Mouse (Mus musculus) hindbrain, embryonic 16.5 days (tissue): ENCODE measurements around the gene Tbc1d17. TPM values are rescaled to one million over a fixed set of nuclear protein-coding genes. Genes with fewer than 3 reads are reported as not detected.
A peak's percentile ranks its signal among the peaks of the same experiment; 100 is the strongest.

ENCODE experiments used
- ATAC-seq: fragments of 200-750 bp; cut with Nextera tagmentation; 2 replicates; pipeline ENCODE4 v1.8.0; 2017; ENCODE audit warnings: moderate TSS enrichment, moderate library complexity
- H3K27ac ChIP-seq: fragments of 300-500 bp; sonication (generic); 2 replicates; pipeline ENCODE4 v1.5.1; 2014; ENCODE audit warnings: low read depth, mild to moderate bottlenecking, control low read depth, low read length, moderate library complexity
- H3K27me3 ChIP-seq: fragments of 300-500 bp; sonication (generic); replicated peaks from 2 replicates; pipeline ENCODE4 v1.6.1; 2014; ENCODE audit warnings: low read length; ENCODE audit not compliant: control insufficient read depth, insufficient read depth
- H3K36me3 ChIP-seq: fragments of 300-500 bp; sonication (generic); 2 replicates; pipeline ENCODE4 v1.6.1; 2014; ENCODE audit warnings: mild to moderate bottlenecking, low read length, moderate library complexity, mixed read lengths; ENCODE audit not compliant: control insufficient read depth, insufficient read depth
- H3K4me1 ChIP-seq: fragments of 300-500 bp; sonication (generic); 2 replicates; pipeline ENCODE4 v1.6.1; 2014; ENCODE audit warnings: low read depth, low read length; ENCODE audit not compliant: control insufficient read depth, insufficient read depth
- H3K4me2 ChIP-seq: fragments of 300-500 bp; sonication (generic); 2 replicates; pipeline ENCODE4 v1.6.1; 2014; ENCODE audit warnings: mild to moderate bottlenecking, low read length, control low read depth, moderate library complexity
- H3K4me3 ChIP-seq: fragments of 300-500 bp; sonication (generic); 2 replicates; pipeline ENCODE4 v1.5.1; 2014; ENCODE audit warnings: mild to moderate bottlenecking, low read length, control low read depth, moderate library complexity
- H3K9ac ChIP-seq: fragments of 300-500 bp; sonication (generic); 2 replicates; pipeline ENCODE4 v1.6.1; 2014; ENCODE audit warnings: low read depth, mild to moderate bottlenecking, control low read depth, low read length, moderate library complexity
- H3K9me3 ChIP-seq: fragments of 300-500 bp; sonication (generic); 2 replicates; pipeline ENCODE4 v1.6.1; 2014; ENCODE audit warnings: mild to moderate bottlenecking, low read length, moderate library complexity; ENCODE audit not compliant: control insufficient read depth
- WGBS: fragments of 180-500 bp; shearing (Covaris S2); extraction: QIAGEN DNeasy Blood & Tissue Kit; methylation state at CpG from one replicate; pipeline ENCODE4 v1.1.7; 2014; 5-methylcytosine and 5-hydroxymethylcytosine counted together
- polyA plus RNA-seq: library from polyadenylated mRNA; unstranded; fragments of >200 nt; fragmentation: Nextera tagmentation; extraction: Ambion mirVana; gene quantifications from 2 replicates; pipeline ENCODE4 v1.2.1, GENCODE M21; 2015

The Tbc1d17 gene
- polyA plus RNA-seq, 1 experiment from 2014 or later = 112 TPM

- H3K9ac ChIP-seq = peak overlapping the region; percentile 82
- H3K27ac ChIP-seq = peak overlapping the region; percentile 99
- H3K4me2 ChIP-seq = peak overlapping the region; percentile 92
- H3K4me1 ChIP-seq = peaks cover 30% of the 10 kb centered on the region
- H3K9me3 ChIP-seq = no peaks in the 10 kb centered on the region
- H3K4me3 ChIP-seq = peak overlapping the region; percentile 72
- no peak for ATAC-seq
- 81% methylated on average over 8 of the region's 8 CpGs for WGBS
- peaks cover 8% of the 10 kb centered on the region; the same call in 1 of the 2 replicates for H3K36me3 ChIP-seq
- H3K27me3 ChIP-seq = no peaks in the 10 kb centered on the region
Observed at GRCm38 (mm10) chr7:44850789-44851624, 2.1 kb upstream of the Tbc1d17 start.

DNA sequence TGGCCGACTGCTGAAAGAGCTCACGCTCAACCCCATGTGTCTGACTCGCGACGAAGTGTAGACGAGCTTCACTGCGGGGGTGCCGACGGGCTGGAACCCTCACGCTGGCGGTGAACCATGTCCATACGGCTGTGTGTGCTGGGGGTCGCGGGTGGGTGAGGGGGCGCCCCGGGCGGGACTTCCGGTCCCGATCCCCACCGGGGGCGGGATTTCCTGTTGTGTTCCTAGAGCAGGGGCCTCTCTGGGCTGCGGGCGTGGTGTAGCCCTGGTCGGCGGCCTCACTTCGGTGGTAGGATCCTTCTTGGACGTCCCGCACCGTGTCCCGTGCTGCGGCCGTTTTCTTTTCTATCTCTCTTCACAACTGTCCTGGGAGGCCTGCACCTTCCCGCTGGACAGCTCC lies 1.3 kb upstream of the Tbc1d17 start:
- Histone ChIP-seq H3K9me3 (no peaks in the 10 kb centered on the region), H3K4me3 (peak overlapping the region; percentile 72), H3K4me2 (peak overlapping the region; percentile 92), H3K9ac (peak overlapping the region; percentile 82), H3K36me3 (peaks cover 16% of the 10 kb centered on the region), H3K27me3 (no peaks in the 10 kb centered on the region), H3K4me1 (peaks cover 30% of the 10 kb centered on the region), H3K27ac (peak overlapping the region; percentile 99)
- under 1% methylated on average over 33 of the region's 33 CpGs for WGBS
- ATAC-seq = peak; percentile 52

DNA sequence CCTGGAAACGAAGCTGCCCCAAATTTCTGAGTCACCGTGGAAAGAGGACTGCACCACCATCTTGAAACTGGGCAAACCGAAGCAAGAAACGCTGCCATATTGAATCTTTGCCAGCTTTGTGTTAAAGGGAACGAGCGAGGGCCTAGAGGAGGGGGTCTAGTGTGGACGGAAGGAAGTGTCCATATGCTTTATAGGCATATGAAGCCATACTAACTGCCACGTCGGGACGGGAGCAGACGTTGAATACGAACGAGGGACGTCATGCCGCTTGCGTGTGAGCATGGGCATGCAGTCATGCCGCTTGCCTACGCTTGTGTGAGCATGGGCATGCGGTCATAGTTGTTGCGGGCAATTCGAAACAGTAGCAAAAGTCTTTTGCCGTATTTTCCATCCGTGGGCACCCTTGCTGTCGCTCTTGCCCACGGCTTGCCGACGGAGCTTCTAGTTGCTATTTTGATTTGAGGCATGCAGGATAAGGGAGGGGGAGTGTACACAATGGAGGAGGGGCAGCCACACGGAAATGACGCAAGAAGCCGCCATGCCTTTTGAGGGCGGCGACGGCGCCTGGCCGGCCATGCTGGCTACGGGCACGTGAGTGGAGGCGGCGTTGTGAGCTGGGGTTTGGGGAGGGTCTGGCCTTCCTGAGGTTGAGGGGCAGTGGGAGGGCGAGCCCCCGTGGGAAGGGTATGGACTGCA lies 685 bp upstream of the Tbc1d17 start:
- H3K36me3 ChIP-seq = peaks cover 22% of the 10 kb centered on the region
- no peaks in the 10 kb centered on the region for H3K27me3 ChIP-seq
- WGBS = under 1% methylated on average over 41 of the region's 41 CpGs
- peak overlapping the region; percentile 92 for H3K4me2 ChIP-seq
- peak overlapping the region; percentile 72 for H3K4me3 ChIP-seq
- ATAC-seq = peak; percentile 74
- peaks cover 30% of the 10 kb centered on the region for H3K4me1 ChIP-seq
- H3K27ac ChIP-seq = peak overlapping the region; percentile 99
- H3K9ac ChIP-seq = peak overlapping the region; percentile 82
- no peaks in the 10 kb centered on the region for H3K9me3 ChIP-seq

- ATAC-seq = no peak
- peak overlapping the region; percentile 72 for H3K9ac ChIP-seq
- whole genome bisulfite sequencing = 80% methylated on average over 5 of the region's 5 CpGs
Observed at GRCm38 (mm10) chr7:44847772-44848171, 1.1 kb downstream of the Tbc1d17 start.

GRCm38 (mm10) chr7:44846804-44847203 lies 2.1 kb downstream of the Tbc1d17 start:
- peaks cover 20% of the 10 kb centered on the region for H3K4me1 ChIP-seq
- 90% methylated on average over 7 of the region's 7 CpGs for WGBS
- H3K27me3 ChIP-seq = peaks cover 3% of the 10 kb centered on the region
- no peak overlapping the region for H3K27ac ChIP-seq
- no peak overlapping the region for H3K4me2 ChIP-seq
- no peak for ATAC-seq
- H3K4me3 ChIP-seq = no peak overlapping the region
- H3K9ac ChIP-seq = no peak overlapping the region
- H3K36me3 ChIP-seq = peaks cover 44% of the 10 kb centered on the region
- no peaks in the 10 kb centered on the region for H3K9me3 ChIP-seq

More at GRCm38 (mm10) chr7:44847772-44848171, 1.1 kb downstream of the Tbc1d17 start:
- Histone ChIP-seq H3K27me3 (no peaks in the 10 kb centered on the region), H3K36me3 (peaks cover 35% of the 10 kb centered on the region), H3K9me3 (no peaks in the 10 kb centered on the region), H3K27ac (no peak overlapping the region; the same call in none of the 2 replicates), H3K4me3 (peak overlapping the region; percentile 72), H3K4me1 (peaks cover 20% of the 10 kb centered on the region), H3K4me2 (peak overlapping the region; percentile 92)

GRCm38 (mm10) chr7:44845006-44845405 lies 3.9 kb downstream of the Tbc1d17 start:
- ATAC-seq = no peak
- H3K27ac ChIP-seq = no peak overlapping the region
- WGBS = 97% methylated on average over 9 of the region's 10 CpGs
- no peak overlapping the region for H3K4me3 ChIP-seq
- no peaks in the 10 kb centered on the region for H3K9me3 ChIP-seq
- peaks cover 14% of the 10 kb centered on the region for H3K4me1 ChIP-seq
- peaks cover 53% of the 10 kb centered on the region for H3K36me3 ChIP-seq
- no peak overlapping the region for H3K9ac ChIP-seq
- peaks cover 16% of the 10 kb centered on the region for H3K27me3 ChIP-seq
- H3K4me2 ChIP-seq = no peak overlapping the region

GRCm38 (mm10) chr7:44841825-44842463 lies 6.9 kb downstream of the Tbc1d17 start:
- Histone ChIP-seq H3K27me3 (peaks cover 16% of the 10 kb centered on the region), H3K9ac (no peak overlapping the region), H3K4me3 (no peak overlapping the region), H3K36me3 (peaks cover 54% of the 10 kb centered on the region), H3K27ac (no peak overlapping the region), H3K4me1 (peaks cover 13% of the 10 kb centered on the region), H3K4me2 (no peak overlapping the region), H3K9me3 (no peaks in the 10 kb centered on the region)
- WGBS = 95% methylated on average over 8 of the region's 8 CpGs
- no peak for ATAC-seq

GRCm38 (mm10) chr7:44840426-44840825 lies 8.5 kb downstream of the Tbc1d17 start:
- Histone ChIP-seq H3K36me3 (peaks cover 41% of the 10 kb centered on the region), H3K27me3 (peaks cover 16% of the 10 kb centered on the region), H3K4me2 (peak overlapping the region; percentile 64; the same call in 1 of the 2 replicates), H3K9ac (no peak overlapping the region), H3K27ac (no peak overlapping the region), H3K9me3 (no peaks in the 10 kb centered on the region), H3K4me1 (peaks cover 13% of the 10 kb centered on the region), H3K4me3 (peak overlapping the region; percentile 32)
- no peak for ATAC-seq
- WGBS = 49% methylated on average over 14 of the region's 14 CpGs
